Mouse (Mus musculus) cerebellum, adult 2 months (tissue): Measurements from ENCODE around the gene Gmds. TPM values are rescaled to one million over a fixed set of nuclear protein-coding genes. Genes with fewer than 3 reads are reported as not detected.
A peak's percentile ranks its signal among the peaks of the same experiment; 100 is the strongest.

Experiments used
- DNase-seq, 2 experiments: peaks; one replicate each; pipeline ENCODE4 v3.0.0; 2021
- H3K27ac ChIP-seq: fragments of 200-500 bp; 2 replicates; pipeline ENCODE4 v1.5.1; 2012; ENCODE audit warnings: low read length, control low read depth, inconsistent platforms; ENCODE audit not compliant: insufficient read depth
- H3K27me3 ChIP-seq: fragments of 200-500 bp; 2 replicates; pipeline ENCODE4 v1.6.1; 2012; ENCODE audit warnings: inconsistent platforms, mild to moderate bottlenecking, low read length, moderate library complexity; ENCODE audit not compliant: control insufficient read depth, insufficient read depth
- H3K4me1 ChIP-seq: fragments of 200-500 bp; 2 replicates; pipeline ENCODE4 v1.6.1; 2011; ENCODE audit warnings: low read length; ENCODE audit not compliant: control insufficient read depth, insufficient read depth
- H3K4me3 ChIP-seq: fragments of 200-500 bp; replicated peaks from 2 replicates; pipeline ENCODE3; 2011; ENCODE audit warnings: mild to moderate bottlenecking, low read depth, low read length, control low read depth; ENCODE audit not compliant: insufficient read depth
- CTCF ChIP-seq: fragments of 200-500 bp; IDR thresholded peaks from 2 replicates; pipeline ENCODE4 v1.5.1; 2011; ENCODE audit warnings: low read depth, mild to moderate bottlenecking, control low read depth, low read length, moderate library complexity, borderline replicate concordance; ENCODE audit not compliant: insufficient read depth
- POLR2A ChIP-seq: fragments of 200-500 bp; IDR thresholded peaks from 2 replicates; pipeline ENCODE4 v1.6.1; 2011; ENCODE audit warnings: low read length, control low read depth, borderline replicate concordance; ENCODE audit not compliant: insufficient read depth
- WGBS: fragments of 180-500 bp; shearing (Covaris S2); methylation state at CpG from one replicate; pipeline ENCODE4 v1.1.7; 2018; 5-methylcytosine and 5-hydroxymethylcytosine counted together
- polyA plus RNA-seq: library from polyadenylated mRNA; depleted of rRNA; stranded (reverse); fragments of >200 nt; gene quantifications from 2 replicates; pipeline ENCODE4 v1.2.3, GENCODE M21; 2012

Gmds gene
- polyA plus RNA-seq, 1 experiment, result 12.3 TPM

GRCm38 (mm10) chr13:32008116-32008641 is 330.4 kb downstream of the Gmds start:
- TF ChIP-seq POLR2A (no peak), CTCF (no peak)
- WGBS, result 51% methylated on average over 7 of the region's 7 CpGs
- H3K4me3 ChIP-seq, result no peak overlapping the region
- H3K4me1 ChIP-seq, result no peaks in the 10 kb centered on the region
- no peak for DNase-seq
- no peak overlapping the region for H3K27ac ChIP-seq
- H3K27me3 ChIP-seq, result no peaks in the 10 kb centered on the region

- Histone ChIP-seq H3K27me3 (no peaks in the 10 kb centered on the region), H3K4me3 (no peak overlapping the region), H3K4me1 (no peaks in the 10 kb centered on the region; the same call in 1 of the 2 replicates), H3K27ac (no peak overlapping the region)
- WGBS, result 94% methylated on average over 4 of the region's 4 CpGs
- TF ChIP-seq POLR2A (no peak), CTCF (no peak)
- no peak for DNase-seq
Measured at GRCm38 (mm10) chr13:31993391-31993790, 345.1 kb downstream of the Gmds start.

GRCm38 (mm10) chr13:31992409-31993201 is 345.9 kb downstream of the Gmds start:
- Histone ChIP-seq H3K27me3 (no peaks in the 10 kb centered on the region), H3K27ac (no peak overlapping the region), H3K4me1 (no peaks in the 10 kb centered on the region; the same call in 1 of the 2 replicates), H3K4me3 (no peak overlapping the region)
- WGBS, result 60% methylated on average over 12 of the region's 12 CpGs
- DNase-seq, result no peak
- no peak for TF ChIP-seq POLR2A
- no peak for TF ChIP-seq CTCF

- no peak overlapping the region for H3K4me3 ChIP-seq
- H3K27me3 ChIP-seq, result no peaks in the 10 kb centered on the region
- DNase-seq, result no peak
- TF ChIP-seq POLR2A (no peak), CTCF (no peak)
- no peak overlapping the region for H3K27ac ChIP-seq
- no peaks in the 10 kb centered on the region for H3K4me1 ChIP-seq
- WGBS, result 77% methylated on average over 1 of the region's 1 CpGs
Measured at GRCm38 (mm10) chr13:31981198-31981597, 357.3 kb downstream of the Gmds start.

- TF ChIP-seq CTCF, result no peak
- no peak for TF ChIP-seq POLR2A
- Histone ChIP-seq H3K4me1 (no peaks in the 10 kb centered on the region), H3K4me3 (no peak overlapping the region), H3K27ac (no peak overlapping the region), H3K27me3 (no peaks in the 10 kb centered on the region)
- peak in 1 of 2 experiments; percentile 40 for DNase-seq
- 21% methylated on average over 7 of the region's 7 CpGs for WGBS
Measured at GRCm38 (mm10) chr13:31978126-31978525, 360.4 kb downstream of the Gmds start.

GRCm38 (mm10) chr13:31974751-31975479 is 363.6 kb downstream of the Gmds start:
- no peak overlapping the region for H3K4me3 ChIP-seq
- no peaks in the 10 kb centered on the region for H3K27me3 ChIP-seq
- no peaks in the 10 kb centered on the region for H3K4me1 ChIP-seq
- no peak for TF ChIP-seq CTCF
- TF ChIP-seq POLR2A, result no peak
- DNase-seq, result no peak
- 46% methylated on average over 3 of the region's 3 CpGs for WGBS
- no peak overlapping the region for H3K27ac ChIP-seq

- Histone ChIP-seq H3K27ac (no peak overlapping the region), H3K4me1 (no peaks in the 10 kb centered on the region), H3K4me3 (no peak overlapping the region), H3K27me3 (no peaks in the 10 kb centered on the region)
- DNase-seq, result no peak
- no peak for TF ChIP-seq CTCF
- no peak for TF ChIP-seq POLR2A
- 77% methylated on average over 2 of the region's 2 CpGs for WGBS
Measured at GRCm38 (mm10) chr13:31971040-31971501, 367.5 kb downstream of the Gmds start.
